Comparison of ENCODE assay signal across 19 mouse cellular contexts in genomic region chr11:29597159-29597558, GRCm38 (mm10). TPM values are rescaled to one million over a fixed set of nuclear protein-coding genes. Genes with fewer than 3 reads are reported as not detected.
DNase-seq lines count a peak whose midpoint lies in the region; TF ChIP-seq lines count a peak whose summit lies in the region.
"Had no signal": no experiment of that assay in that cellular context is flagged by ENCODE, and none has a peak within 500 bp of the region (broad histone marks: within the 10 kb centered on the region; RNA-seq: fewer than 3 reads in every experiment).

No protein-coding gene starts in this region.

- DNase-seq in ES-E14 (ENCODE audit: low read depth, low spot score) (peak; percentile 50), WW6 (ENCODE audit: low read depth, low spot score) (peak; percentile 61)
- no peak for DNase-seq in cerebellum, adult 11 months
- no peak for DNase-seq in cerebellum, adult 18-20 months
- DNase-seq in ovary, postnatal 10 days (ENCODE audit: low spot score) = no peak
- DNase-seq: adrenal gland, adult 8-10 months; adrenal gland, postnatal 14 days; adrenal gland, postnatal 36 days; B cell, adult 2 months; cerebellum, adult 2 months; cerebellum, adult 9-10 months; cerebellum, postnatal 10 days; cerebellum, postnatal 25 days had no signal

- no peak for TF ChIP-seq CTCF in ES-Bruce4 (IDR thresholded peaks at IDR 0.05; ENCODE audit: low read depth, low read length)

- H3K4me1 ChIP-seq in ES-Bruce4 (ENCODE audit: control insufficient read depth, insufficient read depth, low read length) = no peaks in the 10 kb centered on the region
- H3K4me1 ChIP-seq in ES-E14 (ENCODE audit: control insufficient read depth in 2 of 2, insufficient read depth in 2 of 2, low read length in 2 of 2, poor library complexity in 1 of 2) = peaks cover 2% of the 10 kb centered on the region in 2 experiments; a peak in 1 of 4 replicates
- H3K4me1 ChIP-seq: embryonic facial prominence, embryonic 10.5 days; embryonic facial prominence, embryonic 12.5 days; forebrain, embryonic 10.5 days; forebrain, embryonic 12.5 days had no signal

- no peak for TF ChIP-seq POLR2A in ES-Bruce4 (IDR thresholded peaks at IDR 0.05; ENCODE audit: insufficient read depth, low read length)

- H3K27ac ChIP-seq in ES-Bruce4 (ENCODE audit: insufficient read depth, low read length) = peak overlapping the region; percentile 59; the same call in 1 of the 2 replicates
- peak overlapping the region; percentile 75 for H3K27ac ChIP-seq in ES-E14 (ENCODE audit: insufficient read depth, low read depth, low read length, poor library complexity, severe bottlenecking)
- H3K27ac ChIP-seq: embryonic facial prominence, embryonic 10.5 days; embryonic facial prominence, embryonic 12.5 days; forebrain, embryonic 10.5 days; forebrain, embryonic 12.5 days had no signal

- no peaks in the 10 kb centered on the region for H3K27me3 ChIP-seq in ES-Bruce4 (ENCODE audit: control insufficient read depth, insufficient read depth, low read length, poor library complexity, severe bottlenecking)
- H3K27me3 ChIP-seq: CH12.LX; embryonic facial prominence, embryonic 12.5 days; forebrain, embryonic 12.5 days had no signal

- H3K9me3 ChIP-seq in ES-Bruce4 (replicated peaks; ENCODE audit: control insufficient read depth, insufficient read depth, low read length, poor library complexity, severe bottlenecking) (peaks cover 27% of the 10 kb centered on the region), ES-E14 (ENCODE audit: control insufficient read depth, insufficient read depth, low read depth, low read length) (no peaks in the 10 kb centered on the region)
- H3K9me3 ChIP-seq: embryonic facial prominence, embryonic 10.5 days; embryonic facial prominence, embryonic 12.5 days; forebrain, embryonic 10.5 days; forebrain, embryonic 12.5 days had no signal

- H3K4me3 ChIP-seq in ES-Bruce4 (ENCODE audit: low read depth, low read length) (no peak overlapping the region), ES-E14 (ENCODE audit: insufficient read depth in 1 of 2, low read depth in 1 of 2, low read length in 2 of 2, poor library complexity in 1 of 2, severe bottlenecking in 1 of 2) (no peak overlapping the region)
- H3K4me3 ChIP-seq: embryonic facial prominence, embryonic 10.5 days; embryonic facial prominence, embryonic 12.5 days; forebrain, embryonic 10.5 days; forebrain, embryonic 12.5 days had no signal

- in situ Hi-C loops in ES-E14 (cut with MboI; ENCODE audit: low sequenced_read_pairs in 2 of 2, unreplicated experiment in 2 of 2) = no loop called here

- H3K9ac ChIP-seq in ES-Bruce4 (ENCODE audit: low read depth, poor library complexity, severe bottlenecking) = no peak overlapping the region
- H3K9ac ChIP-seq in ES-E14 (ENCODE audit: insufficient read depth, low read depth, low read length, poor library complexity, severe bottlenecking) = no peak overlapping the region
- H3K9ac ChIP-seq: embryonic facial prominence, embryonic 12.5 days; forebrain, embryonic 12.5 days had no signal

- H3K36me3 ChIP-seq in ES-Bruce4 (ENCODE audit: control insufficient read depth, insufficient read depth, low read length, poor library complexity, severe bottlenecking) (no peaks in the 10 kb centered on the region), ES-E14 (ENCODE audit: control insufficient read depth, insufficient read depth, low read length, poor library complexity, severe bottlenecking) (no peaks in the 10 kb centered on the region)
- H3K36me3 ChIP-seq: embryonic facial prominence, embryonic 10.5 days; embryonic facial prominence, embryonic 12.5 days; forebrain, embryonic 10.5 days; forebrain, embryonic 12.5 days had no signal

- no peak for TF ChIP-seq EP300 in ES-Bruce4 (IDR thresholded peaks at IDR 0.05; ENCODE audit: insufficient read depth, low read depth, low read length)

TF ChIP-seq in ES-E14, 5 proteins besides CTCF, POLR2A, EP300 and RAD21:
- no peak for TF ChIP-seq CHD2 (IDR thresholded peaks at IDR 0.05; ENCODE audit: low read depth, low read length)
- TF ChIP-seq HCFC1 (IDR thresholded peaks at IDR 0.05; ENCODE audit: borderline replicate concordance, insufficient read depth, low read length) = no peak
- TF ChIP-seq MAFK (IDR thresholded peaks at IDR 0.05; ENCODE audit: insufficient read depth, low read depth, low read length) = no peak
- TF ChIP-seq ZNF384 (IDR thresholded peaks at IDR 0.05; ENCODE audit: low read depth, low read length) = no peak
- TF ChIP-seq ZC3H11A (IDR thresholded peaks at IDR 0.05; ENCODE audit: borderline replicate concordance, low read depth, low read length) = no peak

RNA-seq across cellular contexts. Expression of gene Rps27a, which starts 49.2 kb away (rescaled TPM):
- 2,911 and 3,072 TPM in 2 replicates for polyA plus RNA-seq in ES-Bruce4 (2011; ENCODE audit: insufficient read depth, insufficient read length, low read depth, missing spikeins)
- total RNA-seq in ES-E14 (2012; rRNA removed) = 953 and 1,218 TPM in 2 replicates

RNA-seq across cellular contexts. Expression of gene Clhc1, which starts 49.4 kb away (rescaled TPM):
- polyA plus RNA-seq in ES-Bruce4 (2011; ENCODE audit: insufficient read depth, insufficient read length, low read depth, missing spikeins) = 0.53 and 1.2 TPM in 2 replicates
- 0.58 and 0.67 TPM in 2 replicates for total RNA-seq in ES-E14 (2012; rRNA removed)

Comparison
In these comparisons a context has a peak if more than half of its experiments do, and no peak if none do; other contexts are left out.
1. DNase-seq: peak in ES-E14 (single experiment) and WW6 (single experiment); none in cerebellum, adult 11 months (single experiment), cerebellum, adult 18-20 months (0 of 2) and ovary, postnatal 10 days (single experiment).